Mouse (Mus musculus) MN1 (cell line): Measurements from ENCODE around the gene Erbb3.
A peak's percentile ranks its signal among the peaks of the same experiment; 100 is the strongest.
"Not testable (repeated sequence)": the region's sequence is repeated elsewhere in the genome, so short reads cannot be mapped to it uniquely, and the experiment has no call there.

Experiments used
- DNase-seq: peaks from one replicate; pipeline ENCODE4 v3.0.0-alpha.2; 2016; ENCODE audit warnings: low spot score

The Erbb3 gene

GRCm38 (mm10) chr10:128556963-128557362, 32.5 kb downstream of the Erbb3 start:
- DNase-seq, result no peak

- DNase-seq, result no peak
Observed at GRCm38 (mm10) chr10:128556286-128556685, 33.2 kb downstream of the Erbb3 start.

GRCm38 (mm10) chr10:128555567-128555966, 33.9 kb downstream of the Erbb3 start:
- not testable (repeated sequence) for DNase-seq

- not testable (repeated sequence) for DNase-seq
Observed at GRCm38 (mm10) chr10:128550144-128550823, 39.2 kb downstream of the Erbb3 start.

GRCm38 (mm10) chr10:128549682-128550057, 39.8 kb downstream of the Erbb3 start:
- DNase-seq, result peak; percentile 41

GRCm38 (mm10) chr10:128548947-128549681, 40.3 kb downstream of the Erbb3 start, which contains the start of gene Rpl41:
Gene Rpl41, minus strand, starts transcription at chr10:128549305.
- peak; percentile 100 for DNase-seq

GRCm38 (mm10) chr10:128548051-128548791, 41.2 kb downstream of the Erbb3 start:
- peak; percentile 57 for DNase-seq

GRCm38 (mm10) chr10:128547361-128548032, 42.0 kb downstream of the Erbb3 start, which contains the start of gene Zc3h10:
Gene Zc3h10, minus strand, starts transcription at chr10:128547774.
- DNase-seq, result peak; percentile 100

- no peak for DNase-seq
Observed at GRCm38 (mm10) chr10:128546787-128547186, 42.7 kb downstream of the Erbb3 start.

- DNase-seq, result peak; percentile 94
Observed at GRCm38 (mm10) chr10:128546361-128546760, 43.1 kb downstream of the Erbb3 start.

GRCm38 (mm10) chr10:128545570-128545898, 43.9 kb downstream of the Erbb3 start:
- DNase-seq, result peak; percentile 37

- no peak for DNase-seq
Observed at GRCm38 (mm10) chr10:128544674-128545569, 44.5 kb downstream of the Erbb3 start.

GRCm38 (mm10) chr10:128544151-128544657, 45.2 kb downstream of the Erbb3 start:
- no peak for DNase-seq

- peak; percentile 41 for DNase-seq
Observed at GRCm38 (mm10) chr10:128543100-128543499, 46.4 kb downstream of the Erbb3 start.

- no peak for DNase-seq
Observed at GRCm38 (mm10) chr10:128538340-128538870, 51.0 kb downstream of the Erbb3 start.

GRCm38 (mm10) chr10:128536266-128536940, 53.0 kb downstream of the Erbb3 start:
- peak; percentile 98 for DNase-seq

GRCm38 (mm10) chr10:128535624-128536265, 53.7 kb downstream of the Erbb3 start:
- DNase-seq, result peak; percentile 52

- peak; percentile 38 for DNase-seq
Observed at GRCm38 (mm10) chr10:128535206-128535605, 54.2 kb downstream of the Erbb3 start.
